Mouse (Mus musculus): ENCODE measurements around the gene Zer1.

Gene Zer1

GRCm38 (mm10) chr2:30123729-30124471 is 485 bp downstream of the Zer1 start:
- DNase-seq, result no peak

- no peak for DNase-seq
These were observed 1.6 kb downstream of the Zer1 start for GRCm38 (mm10) chr2:30122766-30123165.

DNA sequence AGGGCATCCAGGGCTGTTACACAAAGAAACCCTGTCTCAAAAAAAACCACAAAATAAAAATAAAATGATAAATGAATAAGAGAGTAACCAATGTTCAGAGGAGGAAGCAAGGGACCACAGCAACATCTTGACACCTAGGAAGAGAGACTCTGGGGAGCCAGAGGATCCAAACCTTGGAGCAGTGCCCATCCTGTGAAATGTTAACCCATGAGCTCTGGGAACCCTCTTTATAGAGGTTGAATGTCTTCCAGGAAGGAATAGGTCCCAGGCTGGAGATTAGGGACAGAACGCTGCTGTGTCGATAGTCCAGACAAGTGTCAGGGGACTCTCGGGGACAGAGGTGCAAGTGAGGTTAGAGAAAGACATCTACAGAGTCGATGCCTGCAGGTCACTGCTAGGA is 4.1 kb downstream of the Zer1 start:
- DNase-seq, result no peak

- DNase-seq, result peak; percentile 47 to 73
These were observed 4.7 kb downstream of the Zer1 start for GRCm38 (mm10) chr2:30119641-30120051.

- DNase-seq, result no peak
These were observed 11.8 kb downstream of the Zer1 start for GRCm38 (mm10) chr2:30112564-30112963.

GRCm38 (mm10) chr2:30111500-30111899 is 12.9 kb downstream of the Zer1 start:
- no peak for DNase-seq

DNA sequence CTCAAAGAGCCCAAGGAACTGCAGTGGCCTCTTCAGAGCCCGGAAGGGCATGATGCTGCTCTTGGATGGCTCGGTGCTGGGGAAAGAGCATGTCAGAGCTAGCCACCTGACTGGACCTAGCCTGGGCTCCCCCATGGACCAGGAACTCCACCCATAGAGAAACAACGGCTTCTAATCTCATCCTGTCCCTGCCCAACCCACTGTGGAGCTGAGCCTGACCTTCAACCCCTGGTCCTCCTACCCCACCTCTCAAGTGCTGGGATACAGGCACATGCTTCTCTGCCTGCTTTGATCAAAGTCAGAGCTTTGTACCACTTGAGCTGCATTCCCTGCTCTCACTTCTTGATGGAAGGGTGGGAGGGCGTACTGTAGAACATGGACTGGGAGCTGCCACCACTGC is 16.1 kb downstream of the Zer1 start:
- no peak for DNase-seq

DNA sequence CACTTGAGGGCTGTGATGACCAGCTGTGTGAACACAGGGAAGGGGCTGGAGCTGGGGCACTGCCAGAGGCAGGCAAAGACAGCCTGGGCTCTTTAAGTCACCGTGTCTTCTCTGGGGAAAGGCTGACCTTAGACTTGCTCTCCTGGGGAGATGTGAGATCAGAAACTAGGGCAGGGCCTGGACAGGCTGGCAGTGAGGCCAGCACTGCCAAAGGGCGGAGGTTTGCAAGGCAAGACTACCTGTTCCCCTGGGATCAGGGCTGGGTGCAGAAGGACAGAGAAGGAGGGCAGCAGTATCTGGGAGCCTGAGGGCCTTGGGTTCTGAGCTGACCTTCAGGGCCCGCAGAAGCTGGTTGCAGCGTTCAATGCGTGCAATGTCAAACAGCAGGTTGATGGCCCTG is 16.7 kb downstream of the Zer1 start:
- DNase-seq, result no peak

GRCm38 (mm10) chr2:30106364-30106763 is 18.0 kb downstream of the Zer1 start:
- DNase-seq, result peak in 1 of 2 experiments; percentile 34

DNA sequence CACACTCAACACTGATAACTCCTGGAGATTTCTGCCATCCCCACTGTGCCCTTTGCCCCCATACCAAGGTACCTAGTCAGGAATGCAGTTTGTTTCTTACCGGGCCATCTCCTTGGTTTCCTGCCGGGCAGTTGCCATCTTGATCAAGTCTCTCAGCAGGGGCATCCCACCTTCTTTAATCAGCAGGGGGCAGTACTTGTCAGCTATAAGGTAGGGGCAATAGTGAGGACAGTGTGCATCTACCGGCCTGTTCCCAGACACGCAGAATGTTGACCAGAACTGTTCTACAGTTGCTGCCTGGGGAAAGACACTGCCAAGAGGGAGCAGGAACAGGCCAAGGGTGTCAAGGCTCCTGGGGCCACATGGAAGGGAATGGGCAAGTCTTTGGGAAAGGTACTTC is 24.2 kb downstream of the Zer1 start:
- DNase-seq, result no peak

- DNase-seq, result peak in 1 of 2 experiments; percentile 35
These were observed 28.4 kb downstream of the Zer1 start for GRCm38 (mm10) chr2:30095882-30096527.

DNA sequence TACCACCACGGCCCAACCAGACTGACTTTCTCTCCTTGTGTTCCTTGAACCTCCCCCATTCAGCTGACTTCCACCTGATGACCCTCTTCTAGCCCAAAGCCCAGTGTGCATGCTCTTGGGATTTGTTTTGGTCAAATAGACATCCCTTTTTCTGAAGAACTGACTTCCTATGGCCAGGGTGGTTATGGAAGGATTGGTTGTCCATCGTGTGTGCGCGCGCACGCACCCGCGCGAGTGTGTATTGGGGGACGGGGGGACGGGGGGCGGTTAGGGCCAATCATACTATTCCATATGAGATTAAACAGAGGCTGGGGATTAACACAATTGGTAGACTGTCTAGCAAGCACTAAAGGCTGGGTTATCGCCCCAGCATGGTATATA is 30.2 kb downstream of the Zer1 start:
- no peak for DNase-seq

GRCm38 (mm10) chr2:30093471-30094207 is 30.7 kb downstream of the Zer1 start, which contains the start of gene Zdhhc12:
Gene Zdhhc12, minus strand, starts transcription at chr2:30093648.
- DNase-seq, result peak; percentile 99 to 100

DNA sequence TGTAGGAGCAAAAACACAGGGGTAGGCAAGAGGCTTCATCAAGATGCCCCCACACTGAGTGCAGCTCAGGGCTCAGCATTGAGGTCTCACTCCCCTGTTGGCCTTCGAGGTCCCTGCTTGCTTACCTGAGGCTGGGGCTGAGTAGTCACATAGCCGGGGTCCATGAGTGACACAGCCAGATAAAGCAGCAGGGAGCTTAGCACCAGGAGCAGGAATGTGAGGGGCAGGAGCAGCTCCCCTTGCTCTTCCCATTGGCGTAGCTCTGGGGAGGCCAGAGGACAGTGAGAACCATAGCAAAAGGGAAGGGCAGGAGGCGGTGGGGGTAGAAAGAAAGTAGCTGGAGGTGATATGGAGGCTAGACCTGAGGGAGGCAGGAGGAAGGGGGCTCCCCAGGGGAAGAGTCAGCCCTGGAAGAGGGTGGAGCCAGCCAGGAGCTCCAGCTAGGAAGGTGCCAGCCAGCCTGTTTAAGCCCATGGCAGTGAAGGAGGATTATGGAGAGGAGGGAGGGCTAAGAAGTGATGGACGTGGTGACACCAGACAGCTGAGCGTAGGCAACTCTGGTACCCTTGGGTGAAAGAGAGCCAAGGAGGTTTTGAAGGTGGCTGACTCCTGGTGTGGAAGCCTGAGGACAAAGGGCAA is 32.0 kb downstream of the Zer1 start:
- DNase-seq, result no peak

DNA sequence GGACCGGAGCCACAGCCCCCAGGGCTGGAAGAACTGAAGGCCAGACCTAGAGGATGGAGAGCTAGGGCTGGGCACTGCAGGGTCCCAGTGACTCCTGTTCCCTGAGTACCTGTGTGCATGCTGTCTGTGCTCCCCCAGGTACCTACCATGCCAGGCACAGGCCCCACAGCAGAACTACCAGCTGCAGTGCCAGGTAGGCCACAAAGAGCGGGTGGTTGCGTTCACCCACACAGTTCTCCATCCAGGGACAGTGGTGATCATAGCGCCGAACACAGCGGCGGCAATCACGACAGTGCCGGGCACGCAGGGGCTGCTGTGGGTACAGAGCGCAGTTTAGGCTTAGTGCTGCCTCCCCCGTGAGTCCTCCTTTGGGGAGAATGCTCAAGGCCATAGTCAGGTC is 32.9 kb downstream of the Zer1 start:
- DNase-seq, result no peak

- no peak for DNase-seq
These were observed 37.1 kb downstream of the Zer1 start for GRCm38 (mm10) chr2:30087310-30087709.

- DNase-seq, result no peak
These were observed 39.8 kb downstream of the Zer1 start for GRCm38 (mm10) chr2:30084632-30085031.

DNA sequence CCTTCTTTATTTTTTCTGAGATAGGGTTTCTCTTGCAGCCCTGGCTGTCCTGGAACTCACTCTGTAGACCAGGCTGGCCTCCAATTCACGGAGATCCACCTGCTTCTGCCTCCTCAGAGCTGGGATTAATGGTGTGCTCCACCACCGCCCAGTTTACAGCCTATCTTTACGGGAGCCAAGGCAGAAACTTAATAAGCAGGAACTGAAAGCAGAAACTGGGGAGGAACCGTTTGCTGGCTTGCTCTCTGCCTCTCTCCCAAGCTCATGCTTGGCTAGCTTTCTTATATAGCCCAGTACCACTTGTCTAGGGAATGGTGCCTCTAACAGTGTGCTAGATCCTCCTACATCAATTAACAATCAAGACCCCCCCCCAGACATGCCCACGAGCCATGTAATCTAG is 40.3 kb downstream of the Zer1 start:
- DNase-seq, result no peak

GRCm38 (mm10) chr2:30080181-30080800 is 44.1 kb downstream of the Zer1 start:
- no peak for DNase-seq

GRCm38 (mm10) chr2:30078760-30079159 is 45.6 kb downstream of the Zer1 start:
- DNase-seq, result no peak

- no peak for DNase-seq
These were observed 46.1 kb downstream of the Zer1 start for GRCm38 (mm10) chr2:30078349-30078712.

- peak; percentile 57 to 66 for DNase-seq
These were observed 46.7 kb downstream of the Zer1 start, which contains the start of gene Pkn3 for GRCm38 (mm10) chr2:30077502-30078348. Gene Pkn3, plus strand, starts transcription at chr2:30077684.

Data from thymus, adult 18-20 months (tissue).